Mouse (Mus musculus): ENCODE measurements around the gene Myl12a. TPM values are rescaled to one million over a fixed set of nuclear protein-coding genes. Genes with fewer than 3 reads are reported as not detected.

Gene Myl12a
- total and polyA plus RNA-seq, 2 experiments, result 34.2 to 49.7 TPM

DNA sequence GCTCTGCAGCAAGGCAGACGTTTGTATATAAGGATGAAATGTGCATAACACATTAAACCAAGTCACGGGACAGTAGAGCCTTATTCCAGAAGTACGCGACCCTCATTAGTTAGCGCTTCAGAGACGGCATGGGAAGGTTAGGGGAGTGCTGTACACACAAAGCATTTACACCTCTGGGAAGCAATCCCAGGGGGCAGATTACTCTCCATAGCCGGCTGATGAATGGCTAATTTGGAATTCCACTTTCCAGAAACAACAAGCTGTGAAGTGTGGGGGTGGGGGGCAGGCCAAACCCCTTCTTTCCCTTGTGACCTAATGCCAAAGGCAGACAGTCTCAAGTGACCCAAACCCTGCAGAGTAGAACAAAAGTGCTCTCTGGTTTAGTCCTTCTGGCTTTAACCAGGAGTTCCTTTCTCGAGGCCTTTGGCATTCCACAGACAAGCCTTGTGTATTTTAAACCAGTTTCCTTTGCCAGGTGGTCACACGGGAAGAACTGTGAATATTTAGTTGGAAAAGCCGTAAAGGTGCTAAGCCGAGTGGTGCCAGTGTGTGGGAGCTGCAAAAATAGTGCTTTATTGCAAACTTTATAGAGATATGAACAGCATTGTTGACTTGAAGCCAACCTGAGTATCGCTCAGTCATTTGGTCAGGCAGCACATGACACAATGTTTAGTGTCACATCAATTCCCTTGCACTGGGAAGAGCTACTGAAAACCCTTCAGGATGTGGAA lies 37.3 kb upstream of the Myl12a start:
- H3K4me3 ChIP-seq (ENCODE audit: insufficient read depth, low read depth, low read length), result no peak overlapping the region
- H3K4me1 ChIP-seq (ENCODE audit: control insufficient read depth, insufficient read depth, low read length), result no peaks in the 10 kb centered on the region
- no peak for DNase-seq (ENCODE audit: extremely low read depth, low read depth, low spot score)
- no peaks in the 10 kb centered on the region for H3K27me3 ChIP-seq (ENCODE audit: control insufficient read depth, insufficient read depth, low read length)
- no peak overlapping the region for H3K9ac ChIP-seq (ENCODE audit: low read depth, low read length)
- no peak overlapping the region for H3K27ac ChIP-seq (replicated peaks; ENCODE audit: insufficient read depth, low read depth, low read length)
- no peaks in the 10 kb centered on the region for H3K79me2 ChIP-seq (ENCODE audit: control insufficient read depth, insufficient read depth, low read length)
- H3K36me3 ChIP-seq (ENCODE audit: control insufficient read depth, insufficient read depth, low read length), result no peaks in the 10 kb centered on the region
- no peak for TF ChIP-seq CTCF (IDR thresholded peaks at IDR 0.05; ENCODE audit: low read depth, low read length)
- TF ChIP-seq POLR2A (IDR thresholded peaks at IDR 0.05; ENCODE audit: extremely low read depth, insufficient read depth, low read length), result no peak
- 72% methylated on average over 12 of the region's 12 CpGs for WGBS

- Histone ChIP-seq H3K27me3 (ENCODE audit: control insufficient read depth, insufficient read depth, low read length) (no peaks in the 10 kb centered on the region), H3K4me1 (ENCODE audit: control insufficient read depth, insufficient read depth, low read length) (no peaks in the 10 kb centered on the region), H3K27ac (replicated peaks; ENCODE audit: insufficient read depth, low read depth, low read length) (no peak overlapping the region), H3K4me3 (ENCODE audit: insufficient read depth, low read depth, low read length) (no peak overlapping the region), H3K9ac (ENCODE audit: low read depth, low read length) (no peak overlapping the region), H3K36me3 (ENCODE audit: control insufficient read depth, insufficient read depth, low read length) (no peaks in the 10 kb centered on the region), H3K79me2 (ENCODE audit: control insufficient read depth, insufficient read depth, low read length) (no peaks in the 10 kb centered on the region)
- TF ChIP-seq POLR2A (IDR thresholded peaks at IDR 0.05; ENCODE audit: extremely low read depth, insufficient read depth, low read length) (no peak), CTCF (IDR thresholded peaks at IDR 0.05; ENCODE audit: low read depth, low read length) (no peak)
- 81% methylated on average over 5 of the region's 5 CpGs for WGBS
- DNase-seq (ENCODE audit: extremely low read depth, low read depth, low spot score), result no peak
Measured at GRCm38 (mm10) chr17:71038812-71039211, 36.1 kb upstream of the Myl12a start.

DNA sequence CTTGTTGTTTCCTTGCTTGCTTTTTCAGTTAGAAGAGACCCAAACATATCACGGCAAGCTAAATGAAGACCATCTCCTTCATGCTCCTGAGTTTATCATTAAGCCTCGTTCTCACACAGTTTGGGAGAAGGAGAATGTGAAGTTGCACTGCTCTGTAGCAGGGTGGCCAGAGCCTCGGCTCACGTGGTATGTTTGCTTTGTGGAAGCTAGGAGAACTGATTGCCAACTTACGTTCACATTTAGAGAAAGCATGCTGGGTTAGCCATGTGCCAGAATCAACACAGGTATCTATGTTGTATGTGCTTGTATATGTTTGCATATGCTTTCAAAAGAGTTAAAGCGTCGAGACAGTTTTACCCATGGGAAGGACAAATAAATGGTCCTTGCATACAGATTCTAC lies 34.5 kb upstream of the Myl12a start:
- WGBS, result 59% methylated on average over 7 of the region's 7 CpGs
- no peak overlapping the region for H3K9ac ChIP-seq (ENCODE audit: low read depth, low read length)
- TF ChIP-seq POLR2A (IDR thresholded peaks at IDR 0.05; ENCODE audit: extremely low read depth, insufficient read depth, low read length), result no peak
- TF ChIP-seq CTCF (IDR thresholded peaks at IDR 0.05; ENCODE audit: low read depth, low read length), result no peak
- no peak overlapping the region for H3K27ac ChIP-seq (replicated peaks; ENCODE audit: insufficient read depth, low read depth, low read length)
- H3K36me3 ChIP-seq (ENCODE audit: control insufficient read depth, insufficient read depth, low read length), result no peaks in the 10 kb centered on the region
- H3K79me2 ChIP-seq (ENCODE audit: control insufficient read depth, insufficient read depth, low read length), result no peaks in the 10 kb centered on the region
- DNase-seq (ENCODE audit: extremely low read depth, low read depth, low spot score), result no peak
- H3K4me1 ChIP-seq (ENCODE audit: control insufficient read depth, insufficient read depth, low read length), result no peaks in the 10 kb centered on the region
- H3K4me3 ChIP-seq (ENCODE audit: insufficient read depth, low read depth, low read length), result no peak overlapping the region
- no peaks in the 10 kb centered on the region for H3K27me3 ChIP-seq (ENCODE audit: control insufficient read depth, insufficient read depth, low read length)

GRCm38 (mm10) chr17:71034472-71034871 lies 31.8 kb upstream of the Myl12a start:
- Histone ChIP-seq H3K79me2 (ENCODE audit: control insufficient read depth, insufficient read depth, low read length) (no peaks in the 10 kb centered on the region), H3K4me3 (ENCODE audit: insufficient read depth, low read depth, low read length) (no peak overlapping the region), H3K36me3 (ENCODE audit: control insufficient read depth, insufficient read depth, low read length) (no peaks in the 10 kb centered on the region), H3K27ac (replicated peaks; ENCODE audit: insufficient read depth, low read depth, low read length) (no peak overlapping the region), H3K4me1 (ENCODE audit: control insufficient read depth, insufficient read depth, low read length) (no peaks in the 10 kb centered on the region), H3K9ac (ENCODE audit: low read depth, low read length) (no peak overlapping the region), H3K27me3 (ENCODE audit: control insufficient read depth, insufficient read depth, low read length) (no peaks in the 10 kb centered on the region)
- WGBS, result 79% methylated on average over 5 of the region's 5 CpGs
- DNase-seq (ENCODE audit: extremely low read depth, low read depth, low spot score), result no peak
- no peak for TF ChIP-seq CTCF (IDR thresholded peaks at IDR 0.05; ENCODE audit: low read depth, low read length)
- no peak for TF ChIP-seq POLR2A (IDR thresholded peaks at IDR 0.05; ENCODE audit: extremely low read depth, insufficient read depth, low read length)

GRCm38 (mm10) chr17:71032719-71033118 lies 30.0 kb upstream of the Myl12a start:
- Histone ChIP-seq H3K27ac (replicated peaks; ENCODE audit: insufficient read depth, low read depth, low read length) (no peak overlapping the region), H3K36me3 (ENCODE audit: control insufficient read depth, insufficient read depth, low read length) (no peaks in the 10 kb centered on the region), H3K4me1 (ENCODE audit: control insufficient read depth, insufficient read depth, low read length) (no peaks in the 10 kb centered on the region), H3K4me3 (ENCODE audit: insufficient read depth, low read depth, low read length) (no peak overlapping the region), H3K79me2 (ENCODE audit: control insufficient read depth, insufficient read depth, low read length) (no peaks in the 10 kb centered on the region), H3K27me3 (ENCODE audit: control insufficient read depth, insufficient read depth, low read length) (no peaks in the 10 kb centered on the region), H3K9ac (ENCODE audit: low read depth, low read length) (no peak overlapping the region)
- TF ChIP-seq CTCF (IDR thresholded peaks at IDR 0.05; ENCODE audit: low read depth, low read length) (no peak), POLR2A (IDR thresholded peaks at IDR 0.05; ENCODE audit: extremely low read depth, insufficient read depth, low read length) (no peak)
- no peak for DNase-seq (ENCODE audit: extremely low read depth, low read depth, low spot score)
- 87% methylated on average over 10 of the region's 10 CpGs for WGBS

- DNase-seq (ENCODE audit: extremely low read depth, low read depth, low spot score), result no peak
- no peaks in the 10 kb centered on the region for H3K36me3 ChIP-seq (ENCODE audit: control insufficient read depth, insufficient read depth, low read length)
- H3K27me3 ChIP-seq (ENCODE audit: control insufficient read depth, insufficient read depth, low read length), result no peaks in the 10 kb centered on the region
- H3K9ac ChIP-seq (ENCODE audit: low read depth, low read length), result no peak overlapping the region
- 97% methylated on average over 3 of the region's 3 CpGs for WGBS
- H3K79me2 ChIP-seq (ENCODE audit: control insufficient read depth, insufficient read depth, low read length), result no peaks in the 10 kb centered on the region
- no peak for TF ChIP-seq CTCF (IDR thresholded peaks at IDR 0.05; ENCODE audit: low read depth, low read length)
- no peak overlapping the region for H3K4me3 ChIP-seq (ENCODE audit: insufficient read depth, low read depth, low read length)
- no peaks in the 10 kb centered on the region for H3K4me1 ChIP-seq (ENCODE audit: control insufficient read depth, insufficient read depth, low read length)
- H3K27ac ChIP-seq (replicated peaks; ENCODE audit: insufficient read depth, low read depth, low read length), result no peak overlapping the region
Measured at GRCm38 (mm10) chr17:71027186-71027585, 24.5 kb upstream of the Myl12a start.

Data from liver, adult 2 months (tissue).